Mouse (Mus musculus) kidney, postnatal 10 days (tissue): ENCODE measurements around the gene Gm6902.
"Not testable (repeated sequence)": the region's sequence is repeated elsewhere in the genome, so short reads cannot be mapped to it uniquely, and the experiment has no call there.

Experiments used
- DNase-seq: peaks from one replicate; pipeline ENCODE4 v3.0.0; 2021; ENCODE audit warnings: mixed read lengths

The Gm6902 gene

DNA sequence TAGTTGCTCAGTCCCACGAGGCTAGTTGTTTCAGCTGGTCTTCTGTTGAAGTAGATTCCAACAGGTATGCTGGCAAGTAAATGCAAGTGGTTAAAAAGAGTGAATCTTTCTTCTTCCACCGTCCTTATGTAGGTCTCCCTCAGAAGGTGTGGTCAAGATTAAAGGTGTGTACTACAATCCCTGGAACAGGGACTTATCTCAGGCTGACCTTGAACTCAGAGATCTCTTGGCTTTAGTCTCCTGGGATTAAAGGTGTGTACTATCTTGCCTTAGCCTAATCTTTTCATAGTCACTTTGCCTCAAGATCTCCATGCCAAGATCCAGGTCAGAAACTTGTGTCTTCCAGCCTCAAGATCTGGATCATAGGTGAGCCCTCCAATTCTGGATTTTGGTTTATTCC is at the start of gene Gm6902:
Gene Gm6902 (minus strand): TSS at position 101 of the 400 bp plus-strand sequence.
- DNase-seq: not testable (repeated sequence)

DNA sequence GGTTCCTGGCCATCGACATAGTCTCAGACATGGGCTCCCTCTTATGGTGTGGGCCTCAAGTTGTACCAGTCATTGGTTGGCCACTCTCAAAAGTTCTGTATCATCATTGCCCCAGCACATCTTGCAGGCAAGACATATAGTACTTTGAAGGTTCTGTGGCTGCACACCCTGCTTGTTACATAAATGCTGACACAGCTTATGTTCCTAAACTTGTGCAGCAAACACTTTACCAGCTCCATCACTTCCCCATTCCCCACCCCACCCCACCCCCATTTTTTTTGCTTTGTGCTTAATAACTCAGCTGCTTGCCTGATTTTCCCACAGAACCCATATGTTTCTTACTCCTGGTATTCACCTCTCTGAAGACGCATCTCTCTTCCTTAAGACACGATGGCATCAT is 22.2 kb upstream of the Gm6902 start, which contains the start of gene Nlrp4e:
Gene Nlrp4e (plus strand): TSS at position 301 of the 400 bp plus-strand sequence.
- not testable (repeated sequence) for DNase-seq

DNA sequence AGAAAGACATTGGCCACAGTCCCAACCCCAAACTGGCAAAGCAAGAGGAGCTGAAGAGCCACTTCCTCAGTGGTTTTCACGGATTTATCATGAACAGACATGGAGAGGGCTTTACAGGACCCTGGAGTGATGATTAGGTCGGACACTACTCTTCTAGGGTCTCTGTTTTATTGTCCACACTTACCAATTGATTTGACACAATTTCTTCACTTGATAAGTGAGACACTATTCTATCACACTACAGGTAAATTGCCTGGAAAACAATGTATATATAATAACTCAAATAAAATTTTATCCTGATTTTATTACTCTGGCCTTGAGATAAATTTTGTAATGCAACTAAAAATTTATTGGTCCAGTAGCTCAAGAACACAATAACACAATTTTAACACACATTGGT is 27.1 kb downstream of the Gm6902 start, which contains the start of gene Vmn1r166:
Gene Vmn1r166 (minus strand): TSS at position 101 of the 400 bp plus-strand sequence.
- not testable (repeated sequence) for DNase-seq
